Mouse (Mus musculus) liver, embryonic 13.5 days (tissue): ENCODE measurements around the gene Eci1. TPM values are rescaled to one million over a fixed set of nuclear protein-coding genes. Genes with fewer than 3 reads are reported as not detected.
"Not testable (repeated sequence)": the region's sequence is repeated elsewhere in the genome, so short reads cannot be mapped to it uniquely, and the experiment has no call there.

Source experiments
- ATAC-seq: fragments of 200-750 bp; cut with Nextera tagmentation; 2 replicates; pipeline ENCODE4 v1.8.0; 2017; ENCODE audit warnings: low read depth, mild to moderate bottlenecking, moderate number of reproducible peaks, moderate library complexity
- DNase-seq: peaks from one replicate; pipeline ENCODE4 v3.0.0; 2022
- H3K27ac ChIP-seq: fragments of 300-500 bp; sonication (generic); 2 replicates; pipeline ENCODE4 v1.5.1; 2015; ENCODE audit warnings: moderate library complexity, mild to moderate bottlenecking, inconsistent platforms
- H3K27me3 ChIP-seq: fragments of 300-500 bp; sonication (generic); 2 replicates; pipeline ENCODE4 v1.6.1; 2015; ENCODE audit warnings: mild to moderate bottlenecking, inconsistent platforms
- H3K36me3 ChIP-seq: fragments of 300-500 bp; sonication (generic); 2 replicates; pipeline ENCODE4 v1.6.1; 2015; ENCODE audit warnings: mild to moderate bottlenecking, inconsistent platforms
- H3K4me1 ChIP-seq: fragments of 300-500 bp; sonication (generic); replicated peaks from 2 replicates; pipeline ENCODE4 v1.6.1; 2015; ENCODE audit warnings: inconsistent platforms
- H3K4me2 ChIP-seq: fragments of 300-500 bp; sonication (generic); 2 replicates; pipeline ENCODE4 v1.6.1; 2015; ENCODE audit warnings: inconsistent platforms, mild to moderate bottlenecking, moderate library complexity
- H3K4me3 ChIP-seq: fragments of 300-500 bp; sonication (generic); replicated peaks from 2 replicates; pipeline ENCODE4 v1.5.1; 2015; ENCODE audit warnings: mild to moderate bottlenecking, inconsistent platforms
- H3K9ac ChIP-seq: fragments of 300-500 bp; sonication (generic); 2 replicates; pipeline ENCODE4 v1.6.1; 2015; ENCODE audit warnings: mild to moderate bottlenecking, inconsistent platforms
- H3K9me3 ChIP-seq: fragments of 300-500 bp; sonication (generic); replicated peaks from 2 replicates; pipeline ENCODE4 v1.6.1; 2016; ENCODE audit warnings: inconsistent platforms
- WGBS: fragments of 180-500 bp; shearing (Covaris S2); methylation state at CpG from one replicate; pipeline ENCODE4 v1.1.7; 2015; ENCODE audit not compliant: insufficient replicate concordance; 5-methylcytosine and 5-hydroxymethylcytosine counted together
- polyA plus RNA-seq: library from polyadenylated mRNA; unstranded; fragments of >200 nt; fragmentation: Nextera tagmentation; extraction: Ambion mirVana; gene quantifications from 2 replicates; pipeline ENCODE4 v1.2.1, GENCODE M21; 2015

Gene Eci1
- polyA plus RNA-seq, 1 experiment from 2014 or later = 94.4 TPM

DNA sequence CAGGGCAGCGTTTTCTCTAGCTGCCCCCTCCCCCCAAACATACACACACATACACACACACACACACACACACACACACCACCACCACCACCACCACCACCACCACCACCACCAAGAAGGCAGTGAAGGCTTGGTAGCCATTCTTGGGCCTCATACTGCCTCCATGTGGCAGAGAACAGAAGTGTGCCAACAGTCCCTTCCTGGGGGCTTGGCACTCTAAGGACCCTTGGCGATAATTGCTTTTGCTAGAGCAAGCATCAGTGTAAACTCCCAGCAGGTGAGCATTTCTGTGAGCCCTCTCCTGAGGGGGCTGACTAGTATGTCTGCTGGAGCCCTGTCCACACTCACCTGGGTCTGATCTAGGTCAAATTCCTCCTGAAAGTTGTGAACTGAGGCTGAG is 14.7 kb downstream of the Eci1 start:
- H3K9ac ChIP-seq = no peak overlapping the region
- no peak overlapping the region for H3K4me2 ChIP-seq
- peaks cover 75% of the 10 kb centered on the region for H3K36me3 ChIP-seq
- 50% methylated on average over 2 of the region's 2 CpGs for WGBS
- H3K9me3 ChIP-seq = no peaks in the 10 kb centered on the region
- H3K4me3 ChIP-seq = no peak overlapping the region
- no peak for DNase-seq
- H3K4me1 ChIP-seq = no peaks in the 10 kb centered on the region
- H3K27ac ChIP-seq = no peak overlapping the region
- ATAC-seq = no peak
- no peaks in the 10 kb centered on the region for H3K27me3 ChIP-seq

DNA sequence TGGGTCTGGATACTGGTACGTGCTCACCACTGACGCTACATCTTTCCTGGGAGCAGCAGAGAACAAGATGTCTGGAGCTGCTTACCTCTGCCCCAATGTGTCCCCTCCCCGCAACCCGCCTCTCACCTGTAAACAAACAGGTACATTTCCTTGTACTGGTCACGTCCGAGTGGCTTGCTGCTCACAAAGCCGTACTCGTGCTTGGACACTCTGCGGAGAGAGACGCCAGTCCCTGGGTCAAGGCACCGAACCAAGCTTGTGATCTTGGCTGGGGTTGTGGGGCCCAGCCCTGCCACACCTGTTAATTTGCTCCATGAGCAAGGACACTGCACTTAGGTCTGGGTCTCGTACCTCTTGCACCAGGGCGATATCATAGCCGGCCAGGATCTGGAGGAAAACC is 15.7 kb downstream of the Eci1 start:
- no peak overlapping the region for H3K27ac ChIP-seq
- 86% methylated on average over 14 of the region's 14 CpGs for WGBS
- peaks cover 75% of the 10 kb centered on the region for H3K36me3 ChIP-seq
- H3K27me3 ChIP-seq = no peaks in the 10 kb centered on the region
- ATAC-seq = no peak
- H3K4me1 ChIP-seq = no peaks in the 10 kb centered on the region
- no peak overlapping the region for H3K4me2 ChIP-seq
- no peak for DNase-seq
- no peaks in the 10 kb centered on the region for H3K9me3 ChIP-seq
- H3K4me3 ChIP-seq = no peak overlapping the region
- H3K9ac ChIP-seq = no peak overlapping the region

DNA sequence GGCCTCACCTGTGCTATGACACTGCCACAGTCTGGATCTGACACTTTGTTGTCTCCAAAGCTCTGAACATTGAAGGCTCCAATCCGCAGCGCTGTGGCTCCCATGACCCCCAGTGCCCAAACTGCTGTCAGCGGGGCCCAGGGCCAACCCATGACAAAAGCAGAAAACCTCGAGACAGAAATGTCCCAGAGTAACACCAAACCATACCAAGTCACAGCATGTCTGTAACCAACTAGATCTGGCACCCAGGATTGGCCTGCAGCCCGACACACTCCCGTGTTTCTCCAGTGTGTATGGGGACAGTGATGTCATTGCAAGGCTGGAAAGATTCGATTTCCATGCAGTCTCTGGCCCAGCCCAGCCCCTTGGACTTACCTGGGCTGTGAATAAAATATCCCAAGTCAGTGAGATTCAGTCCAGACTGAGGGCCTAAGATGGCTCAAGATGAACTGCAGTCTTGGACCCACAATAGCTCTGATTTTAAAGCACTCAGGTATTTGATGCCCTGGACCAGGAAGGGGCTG is 16.3 kb downstream of the Eci1 start, which contains the start of gene Dnase1l2:
Gene Dnase1l2 (minus strand): TSS at position 474 of the 524 bp plus-strand sequence.
- Histone ChIP-seq H3K9me3 (no peaks in the 10 kb centered on the region), H3K27me3 (no peaks in the 10 kb centered on the region), H3K9ac (no peak within 1 kb of the TSS), H3K27ac (no peak within 1 kb of the TSS), H3K4me3 (no peak within 1 kb of the TSS), H3K36me3 (peaks cover 76% of the 10 kb centered on the region), H3K4me1 (no peaks in the 10 kb centered on the region), H3K4me2 (no peak within 1 kb of the TSS)
- ATAC-seq (no peak), DNase-seq (no peak)
- WGBS = 74% methylated on average over 7 of the region's 7 CpGs

DNA sequence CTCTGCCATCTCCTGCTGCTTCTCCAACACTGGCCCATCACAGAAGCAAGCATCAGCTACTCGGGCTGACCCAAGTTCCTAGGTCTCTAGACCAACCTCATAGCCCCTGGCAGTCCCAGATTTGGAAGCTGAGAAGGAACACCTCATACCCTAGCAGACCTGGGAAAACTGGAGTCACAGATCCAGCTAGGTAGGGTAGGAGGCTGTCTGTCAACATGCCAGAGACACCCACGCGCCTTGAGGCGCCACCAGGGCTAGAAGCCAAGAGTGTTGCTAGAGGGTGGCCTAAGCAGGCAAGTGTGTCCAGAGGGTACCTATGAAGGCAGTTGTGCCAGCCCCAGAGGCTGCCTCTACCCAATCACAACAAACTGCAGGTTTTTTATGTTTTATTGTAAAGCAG is 17.0 kb downstream of the Eci1 start:
- Histone ChIP-seq H3K9ac (no peak overlapping the region), H3K36me3 (peaks cover 76% of the 10 kb centered on the region), H3K27ac (no peak overlapping the region), H3K4me1 (no peaks in the 10 kb centered on the region), H3K9me3 (no peaks in the 10 kb centered on the region), H3K27me3 (no peaks in the 10 kb centered on the region), H3K4me3 (no peak overlapping the region), H3K4me2 (no peak overlapping the region)
- ATAC-seq = no peak
- DNase-seq = no peak
- WGBS = 84% methylated on average over 4 of the region's 4 CpGs

DNA sequence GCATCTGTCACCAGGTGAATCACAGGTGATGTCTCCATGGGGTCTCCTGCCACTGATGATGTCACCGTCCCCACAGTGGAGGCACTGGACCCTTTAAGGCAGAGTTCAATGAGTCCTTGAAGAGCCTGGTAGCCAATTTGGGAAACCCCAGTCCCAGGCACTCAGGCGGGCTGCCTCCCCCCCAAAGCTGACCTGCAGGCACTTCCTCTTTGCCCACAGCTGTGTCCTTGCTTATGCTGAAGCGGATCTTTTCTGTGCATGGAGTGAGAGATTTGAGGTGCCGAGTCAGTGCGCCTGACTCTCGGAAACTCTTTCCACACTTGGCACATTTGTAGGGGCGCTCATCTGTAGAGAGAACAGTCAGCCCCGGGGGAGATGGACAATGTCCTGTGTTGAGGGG is 20.1 kb downstream of the Eci1 start:
- Histone ChIP-seq H3K9ac (no peak overlapping the region), H3K27ac (no peak overlapping the region), H3K4me3 (no peak overlapping the region), H3K9me3 (no peaks in the 10 kb centered on the region), H3K36me3 (peaks cover 81% of the 10 kb centered on the region), H3K27me3 (no peaks in the 10 kb centered on the region), H3K4me1 (no peaks in the 10 kb centered on the region), H3K4me2 (no peak overlapping the region)
- 81% methylated on average over 8 of the region's 8 CpGs for WGBS
- DNase-seq = no peak
- ATAC-seq = no peak

DNA sequence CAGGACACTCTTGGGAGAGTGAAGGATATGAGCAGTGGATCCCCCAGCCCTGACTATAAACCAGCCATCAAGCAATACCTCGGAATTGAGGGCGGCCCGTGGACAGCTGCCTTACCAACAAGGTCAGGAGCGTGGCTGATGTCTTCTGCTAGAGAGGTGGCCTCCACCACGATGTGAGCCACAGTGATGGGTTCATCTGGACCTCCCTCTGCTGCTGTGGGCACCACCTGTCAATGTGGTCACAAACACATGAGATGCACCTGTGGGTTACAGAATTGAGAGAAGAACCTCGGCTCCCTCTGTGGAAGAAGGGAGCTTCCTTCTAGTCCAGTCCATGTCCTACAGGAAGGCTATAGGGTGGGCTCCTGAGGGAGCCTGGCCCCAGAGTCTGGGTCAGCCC is 23.1 kb downstream of the Eci1 start:
- H3K9me3 ChIP-seq = no peaks in the 10 kb centered on the region
- H3K9ac ChIP-seq = no peak overlapping the region
- H3K4me1 ChIP-seq = peaks cover 20% of the 10 kb centered on the region
- 83% methylated on average over 6 of the region's 6 CpGs for WGBS
- peaks cover 69% of the 10 kb centered on the region for H3K36me3 ChIP-seq
- H3K4me3 ChIP-seq = no peak overlapping the region
- H3K27ac ChIP-seq = no peak overlapping the region
- DNase-seq = no peak
- no peak overlapping the region for H3K4me2 ChIP-seq
- ATAC-seq = no peak
- H3K27me3 ChIP-seq = no peaks in the 10 kb centered on the region

DNA sequence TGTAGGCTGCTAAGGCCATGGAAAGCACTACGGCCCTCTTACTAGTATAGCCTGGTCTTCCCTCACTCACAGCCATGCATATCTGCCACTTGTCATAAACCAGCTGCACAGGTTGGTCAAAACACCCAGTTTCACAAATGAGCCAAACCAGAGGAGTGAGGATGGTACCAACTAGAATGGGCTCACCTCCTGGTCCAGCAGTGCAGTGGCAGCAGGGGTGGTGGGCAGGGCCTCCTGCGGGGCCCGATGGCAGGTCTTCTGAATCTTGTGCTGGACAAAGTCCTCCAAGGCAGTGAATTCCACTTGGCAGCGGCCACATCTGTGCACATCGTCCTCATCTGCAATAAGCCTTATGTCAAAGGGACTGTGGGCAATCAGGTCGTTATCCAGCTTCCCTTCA is 24.8 kb downstream of the Eci1 start:
- ATAC-seq (no peak), DNase-seq (no peak)
- 88% methylated on average over 6 of the region's 6 CpGs for WGBS
- H3K27me3 ChIP-seq = no peaks in the 10 kb centered on the region
- no peak overlapping the region for H3K4me3 ChIP-seq
- H3K9ac ChIP-seq = no peak overlapping the region
- H3K36me3 ChIP-seq = peaks cover 52% of the 10 kb centered on the region
- no peak overlapping the region for H3K27ac ChIP-seq
- H3K9me3 ChIP-seq = no peaks in the 10 kb centered on the region
- H3K4me1 ChIP-seq = peaks cover 28% of the 10 kb centered on the region
- H3K4me2 ChIP-seq = no peak overlapping the region

DNA sequence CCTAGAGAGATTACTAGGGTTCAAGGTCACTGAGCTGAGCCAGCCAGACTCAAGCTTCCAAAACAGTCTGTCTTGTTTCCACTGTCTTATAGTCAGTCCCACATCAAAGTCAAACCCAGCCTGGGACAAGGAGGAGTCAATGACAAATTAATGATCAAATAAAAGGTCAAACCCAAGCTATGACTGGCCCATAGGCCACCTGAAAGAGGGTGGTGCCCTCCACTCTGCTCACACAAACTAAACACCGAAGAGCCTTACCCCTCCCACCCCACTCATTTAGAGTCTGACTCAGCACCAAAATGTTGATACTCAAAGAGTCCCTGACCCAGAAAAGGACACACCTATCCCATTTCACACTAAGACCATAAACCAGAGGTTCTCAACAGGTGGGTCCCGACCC is 26.9 kb downstream of the Eci1 start:
- peaks cover 30% of the 10 kb centered on the region for H3K36me3 ChIP-seq
- H3K27me3 ChIP-seq = no peaks in the 10 kb centered on the region
- DNase-seq (peak; percentile 47), ATAC-seq (no peak)
- peak overlapping the region; percentile 77 for H3K4me3 ChIP-seq
- peak overlapping the region; percentile 94 for H3K9ac ChIP-seq
- peak overlapping the region; percentile 79 for H3K4me2 ChIP-seq
- 61% methylated on average over 2 of the region's 2 CpGs for WGBS
- H3K4me1 ChIP-seq = peaks cover 31% of the 10 kb centered on the region
- peak overlapping the region; percentile 98 for H3K27ac ChIP-seq
- no peaks in the 10 kb centered on the region for H3K9me3 ChIP-seq

DNA sequence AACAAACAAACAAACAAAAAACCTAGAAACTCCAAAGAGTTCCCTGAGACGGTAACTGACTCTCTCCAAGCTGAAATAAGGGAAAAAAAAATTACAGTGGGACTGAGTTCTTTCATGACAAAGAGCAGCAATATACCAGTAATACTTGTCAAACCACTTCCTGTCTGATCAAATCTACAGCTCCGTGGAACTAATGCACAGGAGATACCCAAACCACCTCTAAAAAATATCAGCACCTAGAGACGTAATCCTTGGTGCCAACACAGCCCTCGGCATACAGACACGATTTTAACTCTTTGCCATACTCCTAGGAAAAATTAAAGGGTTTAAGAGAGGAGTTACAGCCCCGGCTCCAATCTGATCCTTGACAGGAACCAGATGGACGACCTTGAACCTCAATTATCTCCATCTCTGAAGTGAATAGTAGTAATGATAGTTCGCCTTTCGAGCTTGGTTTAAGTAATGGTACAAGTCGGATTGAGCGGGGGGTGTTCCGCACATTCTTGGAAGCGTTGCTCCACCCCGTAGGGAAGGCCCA is 27.8 kb downstream of the Eci1 start:
- 3% methylated on average over 14 of the region's 14 CpGs for WGBS
- Histone ChIP-seq H3K9me3 (no peaks in the 10 kb centered on the region), H3K27me3 (no peaks in the 10 kb centered on the region), H3K27ac (peak overlapping the region; percentile 98), H3K4me1 (peaks cover 31% of the 10 kb centered on the region), H3K4me3 (peak overlapping the region; percentile 77), H3K9ac (peak overlapping the region; percentile 94), H3K36me3 (peaks cover 21% of the 10 kb centered on the region), H3K4me2 (peak overlapping the region; percentile 79)
- no peak for ATAC-seq
- DNase-seq = no peak

DNA sequence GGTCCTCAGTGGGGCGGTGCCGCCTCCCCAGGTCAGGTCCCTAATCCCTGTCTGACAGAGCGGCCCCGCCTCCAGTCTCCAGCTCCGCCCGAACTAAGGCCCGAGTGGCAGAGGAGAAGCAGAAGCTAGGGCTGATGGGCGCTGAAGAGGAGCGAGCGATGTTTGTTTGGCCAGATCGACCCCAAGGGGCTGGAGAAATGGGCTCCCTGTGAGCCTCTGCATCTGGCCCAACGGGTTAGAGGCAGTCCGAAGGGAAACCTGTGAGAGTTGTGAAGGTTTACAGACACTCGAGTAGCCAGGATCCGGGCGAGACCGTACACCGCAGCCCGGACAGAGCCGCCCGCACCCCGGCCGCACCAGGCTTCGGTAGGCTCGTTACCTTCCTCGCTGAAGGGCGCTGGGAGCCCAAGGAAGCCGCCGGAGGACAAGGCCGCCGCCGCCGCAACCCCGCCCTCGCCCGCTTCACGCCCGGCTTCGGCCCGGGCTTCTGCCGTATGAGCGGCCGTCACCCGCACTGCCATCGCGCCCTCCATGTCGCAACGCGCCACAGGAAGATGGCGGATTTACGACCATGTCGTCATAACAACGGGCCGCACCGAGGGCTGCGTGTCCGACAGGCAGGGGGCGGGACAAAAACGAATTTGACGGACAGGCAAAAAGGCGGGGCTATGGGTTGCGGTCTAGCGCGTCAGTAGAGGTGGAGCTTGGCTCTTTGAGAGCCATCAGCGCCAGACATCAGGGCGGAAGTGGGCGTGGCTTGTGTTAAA is 28.5 kb downstream of the Eci1 start:
- ATAC-seq (peak; percentile 94), DNase-seq (peak; percentile 99)
- peak overlapping the region; percentile 79 for H3K4me2 ChIP-seq
- peaks cover 31% of the 10 kb centered on the region for H3K4me1 ChIP-seq
- H3K36me3 ChIP-seq = peaks cover 15% of the 10 kb centered on the region
- H3K9ac ChIP-seq = peak overlapping the region; percentile 94
- WGBS = 1% methylated on average over 67 of the region's 67 CpGs
- no peaks in the 10 kb centered on the region for H3K9me3 ChIP-seq
- no peaks in the 10 kb centered on the region for H3K27me3 ChIP-seq
- H3K4me3 ChIP-seq = peak overlapping the region; percentile 77
- H3K27ac ChIP-seq = peak overlapping the region; percentile 98

DNA sequence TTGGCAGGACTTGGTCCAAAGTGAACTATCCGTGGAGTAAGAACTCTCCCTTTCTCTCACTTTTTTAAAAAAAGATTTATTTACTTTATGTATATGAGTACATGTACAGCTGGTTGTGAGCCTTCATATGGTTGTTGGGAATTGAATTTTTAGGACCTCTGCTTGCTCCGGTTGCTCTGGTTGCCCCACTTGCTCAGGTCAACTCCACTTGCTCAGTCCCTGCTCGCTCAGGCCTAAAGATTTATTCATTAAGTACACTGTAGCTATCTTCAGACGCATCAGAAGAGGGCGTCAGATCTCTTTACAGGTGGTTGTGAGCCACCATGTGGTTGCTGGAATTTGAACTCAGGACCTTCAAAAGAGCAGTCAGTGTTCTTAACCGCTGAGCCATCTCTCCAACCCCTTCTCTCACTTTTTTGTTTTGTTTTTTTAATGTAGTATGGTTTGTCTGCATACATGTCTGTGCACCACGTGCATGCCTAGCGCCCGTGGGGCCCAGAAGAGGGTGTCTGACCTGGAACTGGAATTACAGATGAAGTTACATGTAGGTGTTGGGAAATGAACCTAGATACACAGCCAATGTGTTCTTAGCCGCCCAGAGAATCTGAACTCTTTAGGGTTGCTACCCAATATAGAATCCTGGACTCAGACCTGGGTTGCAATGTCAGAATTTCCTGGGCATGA is 29.2 kb downstream of the Eci1 start:
- not testable (repeated sequence) for ATAC-seq, H3K36me3 ChIP-seq, DNase-seq, H3K27me3 ChIP-seq, H3K9me3 ChIP-seq
- peak overlapping the region; percentile 79 for H3K4me2 ChIP-seq
- peak overlapping the region; percentile 54 for H3K9ac ChIP-seq
- peak overlapping the region; percentile 77 for H3K4me3 ChIP-seq
- H3K27ac ChIP-seq = peak overlapping the region; percentile 74
- peaks cover 31% of the 10 kb centered on the region for H3K4me1 ChIP-seq
- WGBS = 41% methylated on average over 10 of the region's 10 CpGs
